Mouse (Mus musculus) E14TG2a.4 (cell line): Measurements from ENCODE around the gene Jam3.

Experiments used
- CTCF ChIP-seq: conservative IDR thresholded peaks from 2 replicates; pipeline ENCODE4 v1.5.1; 2014; ENCODE audit warnings: low read length
- NANOG ChIP-seq: IDR thresholded peaks from 2 replicates; pipeline ENCODE4 v1.6.1; 2014; ENCODE audit warnings: borderline replicate concordance, low read length, mixed read lengths
- POU5F1 ChIP-seq: IDR thresholded peaks from 2 replicates; pipeline ENCODE4 v1.6.1; 2014; ENCODE audit warnings: low read length, borderline replicate concordance

- no peak for TF ChIP-seq CTCF
- TF ChIP-seq POU5F1: no peak
- TF ChIP-seq NANOG: peak; percentile 48; the same call in 1 of the 2 replicates
Observed at GRCm38 (mm10) chr9:27122963-27123362, 32.3 kb downstream of the Jam3 start.
